Mouse (Mus musculus) heart, embryonic 15.5 days (tissue): ENCODE data around the gene Map2k1. TPM values are rescaled to one million over a fixed set of nuclear protein-coding genes. Genes with fewer than 3 reads are reported as not detected.
"Not testable (repeated sequence)": the region's sequence is repeated elsewhere in the genome, so short reads cannot be mapped to it uniquely, and the experiment has no call there.

ENCODE experiments used
- ATAC-seq: fragments of 200-750 bp; cut with Nextera tagmentation; replicated peaks from 2 replicates; pipeline ENCODE4 v1.8.0; 2017; ENCODE audit warnings: low read depth, moderate TSS enrichment; ENCODE audit not compliant: insufficient number of reproducible peaks, insufficient read depth, low FRiP score
- H3K27ac ChIP-seq: fragments of 300-500 bp; sonication (generic); 2 replicates; pipeline ENCODE4 v1.5.1; 2015; ENCODE audit warnings: mild to moderate bottlenecking, inconsistent platforms
- H3K27me3 ChIP-seq: fragments of 300-500 bp; sonication (generic); 2 replicates; pipeline ENCODE4 v1.6.1; 2015; ENCODE audit warnings: inconsistent platforms
- H3K36me3 ChIP-seq: fragments of 300-500 bp; sonication (generic); 2 replicates; pipeline ENCODE4 v1.6.1; 2015; ENCODE audit warnings: mild to moderate bottlenecking, inconsistent platforms
- H3K4me1 ChIP-seq: fragments of 300-500 bp; sonication (generic); replicated peaks from 2 replicates; pipeline ENCODE4 v1.6.1; 2015; ENCODE audit warnings: inconsistent platforms
- H3K4me2 ChIP-seq: fragments of 300-500 bp; sonication (generic); 2 replicates; pipeline ENCODE4 v1.6.1; 2015; ENCODE audit warnings: inconsistent platforms, mild to moderate bottlenecking, moderate library complexity
- H3K4me3 ChIP-seq: fragments of 300-500 bp; sonication (generic); 2 replicates; pipeline ENCODE4 v1.5.1; 2015; ENCODE audit warnings: mild to moderate bottlenecking, inconsistent platforms
- H3K9ac ChIP-seq: fragments of 300-500 bp; sonication (generic); 2 replicates; pipeline ENCODE4 v1.6.1; 2015; ENCODE audit warnings: mild to moderate bottlenecking, inconsistent platforms
- H3K9me3 ChIP-seq: fragments of 300-500 bp; sonication (generic); replicated peaks from 2 replicates; pipeline ENCODE4 v1.6.1; 2016; ENCODE audit warnings: inconsistent platforms
- whole genome bisulfite sequencing: fragments of 180-500 bp; shearing (Covaris S2); methylation state at CpG from one replicate; pipeline ENCODE4 v1.1.7; 2015; ENCODE audit warnings: mixed read lengths; 5-methylcytosine and 5-hydroxymethylcytosine counted together
- polyA plus RNA-seq: library from polyadenylated mRNA; unstranded; fragments of >200 nt; fragmentation: Nextera tagmentation; extraction: Ambion mirVana; gene quantifications from 2 replicates; pipeline ENCODE4 v1.2.1, GENCODE M21; 2015

Gene Map2k1
- polyA plus RNA-seq, 1 experiment from 2014 or later, result 78.3 TPM

DNA sequence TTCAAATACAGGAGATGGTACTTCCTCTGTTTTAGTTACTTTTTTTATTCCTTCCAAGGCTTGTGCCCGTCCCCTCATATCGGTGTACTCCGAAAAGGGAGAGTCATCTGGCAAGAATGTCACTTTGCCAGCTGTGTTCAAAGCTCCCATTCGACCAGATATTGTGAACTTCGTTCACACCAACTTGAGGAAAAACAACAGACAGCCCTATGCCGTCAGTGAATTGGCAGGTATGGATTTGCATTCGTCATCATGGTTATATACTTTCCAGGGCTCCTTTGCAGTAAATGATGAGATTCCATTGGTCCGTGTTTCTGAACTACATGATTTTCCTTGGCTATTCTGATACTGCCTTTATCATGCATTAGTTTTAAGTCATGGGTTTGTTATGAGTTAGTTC is 78.7 kb downstream of the Map2k1 start:
- Histone ChIP-seq H3K27ac (no peak overlapping the region), H3K4me1 (peaks cover 18% of the 10 kb centered on the region), H3K9me3 (no peaks in the 10 kb centered on the region), H3K27me3 (no peaks in the 10 kb centered on the region), H3K4me2 (peak overlapping the region; percentile 86), H3K36me3 (peaks cover 40% of the 10 kb centered on the region), H3K9ac (no peak overlapping the region), H3K4me3 (peak overlapping the region; percentile 99)
- 59% methylated on average over 8 of the region's 8 CpGs for WGBS
- ATAC-seq, result no peak

DNA sequence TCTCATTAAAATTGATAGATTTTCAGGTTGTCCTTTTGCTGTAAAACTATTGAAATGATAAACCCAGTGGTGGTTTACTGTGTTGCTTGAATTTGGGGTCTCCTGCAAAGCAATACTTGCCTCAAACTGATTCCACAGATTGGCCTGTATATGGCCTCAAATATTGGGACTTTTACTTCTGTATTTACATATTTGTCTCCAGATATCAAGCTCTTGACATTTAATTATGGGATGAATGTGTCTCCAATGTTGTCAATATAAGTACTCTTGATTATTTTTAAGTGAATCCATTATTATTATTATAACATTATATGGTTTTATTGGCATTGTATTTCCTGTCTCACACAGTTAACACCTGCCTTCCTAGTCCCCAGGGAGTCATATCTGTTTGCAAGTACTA is 79.1 kb downstream of the Map2k1 start:
- H3K4me3 ChIP-seq, result peak overlapping the region; percentile 99
- H3K4me2 ChIP-seq, result peak overlapping the region; percentile 86
- peaks cover 16% of the 10 kb centered on the region for H3K4me1 ChIP-seq
- H3K9ac ChIP-seq, result peak overlapping the region; percentile 88; the same call in 1 of the 2 replicates
- H3K9me3 ChIP-seq, result no peaks in the 10 kb centered on the region
- H3K27ac ChIP-seq, result no peak overlapping the region
- peaks cover 40% of the 10 kb centered on the region for H3K36me3 ChIP-seq
- no peaks in the 10 kb centered on the region for H3K27me3 ChIP-seq
- ATAC-seq, result no peak

DNA sequence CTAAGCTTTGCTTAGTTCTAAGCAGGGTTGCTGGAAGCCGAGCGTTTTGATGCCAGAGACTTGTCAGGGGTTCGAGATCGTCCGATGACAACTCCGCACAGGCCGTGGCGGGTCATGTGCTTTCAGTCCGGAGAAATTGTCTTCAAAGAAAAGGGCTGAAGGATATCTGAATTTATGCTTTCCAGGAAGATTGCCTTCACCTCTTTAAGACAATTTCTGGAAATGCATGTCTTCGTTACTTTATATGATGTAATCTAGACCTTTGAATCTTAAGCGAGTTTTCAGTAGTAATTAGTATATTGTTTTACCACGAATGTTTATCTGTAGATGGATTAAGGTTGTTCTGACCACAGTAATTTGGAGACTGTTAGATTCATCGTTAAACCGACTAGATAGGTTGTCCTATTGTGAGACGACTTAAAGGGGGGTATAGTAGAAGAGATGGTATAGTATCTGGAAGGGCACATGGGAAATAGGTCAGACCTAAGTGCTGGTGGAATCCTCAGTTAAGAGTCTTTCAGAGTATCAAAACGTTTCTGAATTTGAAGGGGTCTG is 79.7 kb downstream of the Map2k1 start:
- H3K27ac ChIP-seq, result peak overlapping the region; percentile 95
- peaks cover 16% of the 10 kb centered on the region for H3K4me1 ChIP-seq
- H3K9me3 ChIP-seq, result no peaks in the 10 kb centered on the region
- under 1% methylated on average over 16 of the region's 16 CpGs for WGBS
- no peak for ATAC-seq
- H3K4me3 ChIP-seq, result peak overlapping the region; percentile 99
- H3K27me3 ChIP-seq, result no peaks in the 10 kb centered on the region
- H3K9ac ChIP-seq, result peak overlapping the region; percentile 88
- H3K36me3 ChIP-seq, result peaks cover 40% of the 10 kb centered on the region
- peak overlapping the region; percentile 86 for H3K4me2 ChIP-seq

DNA sequence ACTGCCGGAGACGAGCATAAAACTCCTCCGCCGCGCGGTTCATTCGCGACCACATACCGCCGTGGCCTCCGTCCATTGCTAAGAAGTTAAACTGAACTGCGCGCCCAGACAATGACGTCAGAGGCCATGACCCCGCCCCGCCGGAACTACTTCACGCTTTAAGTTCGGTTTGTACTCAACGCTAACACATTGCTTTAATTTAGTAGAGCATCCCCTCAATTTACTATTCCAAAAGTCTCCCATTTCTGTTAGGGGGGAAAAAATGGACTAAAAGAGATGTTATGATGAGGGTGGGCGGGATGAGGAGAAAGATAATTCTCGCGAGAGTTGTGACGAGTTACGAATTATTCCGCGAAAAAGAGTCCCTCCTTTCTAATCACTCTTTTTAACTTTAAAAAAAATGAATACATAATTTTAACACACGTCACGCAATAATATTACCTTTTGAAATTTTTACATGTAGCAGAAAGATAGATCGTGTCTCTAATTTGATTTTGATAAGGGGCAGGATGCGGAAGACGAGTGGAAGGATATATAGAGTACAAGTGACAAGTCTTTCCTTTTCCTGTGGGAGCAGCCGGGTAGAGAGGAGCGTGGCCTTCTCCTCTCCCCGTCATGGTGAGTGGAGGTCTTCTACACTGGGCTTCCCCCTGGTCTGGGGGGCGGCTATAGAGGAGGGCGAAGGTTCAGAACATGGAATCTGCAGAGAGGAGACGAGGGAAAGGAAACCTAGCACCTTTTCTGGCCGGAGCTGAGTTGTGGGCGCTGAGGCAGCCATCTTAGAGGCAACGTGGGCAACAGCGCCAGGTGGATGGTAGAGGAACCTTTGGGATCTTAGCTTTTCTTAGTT is 80.4 kb downstream of the Map2k1 start, which contains the start of the genes Zwilch and Rpl4:
Gene Zwilch, minus strand, starts transcription at position 289 of the 850 bp plus-strand sequence.
Gene Rpl4, plus strand, starts transcription at position 560 of the 850 bp plus-strand sequence.
- no peaks in the 10 kb centered on the region for H3K9me3 ChIP-seq
- no peaks in the 10 kb centered on the region for H3K27me3 ChIP-seq
- under 1% methylated on average over 42 of the region's 42 CpGs for WGBS
- H3K4me3 ChIP-seq, result peak within 1 kb of the TSS; percentile 99
- peaks cover 16% of the 10 kb centered on the region for H3K4me1 ChIP-seq
- H3K9ac ChIP-seq, result peak within 1 kb of the TSS; percentile 88
- peak within 1 kb of the TSS; percentile 95 for H3K27ac ChIP-seq
- peak; percentile 84 for ATAC-seq
- H3K36me3 ChIP-seq, result peaks cover 34% of the 10 kb centered on the region
- peak within 1 kb of the TSS; percentile 86 for H3K4me2 ChIP-seq

DNA sequence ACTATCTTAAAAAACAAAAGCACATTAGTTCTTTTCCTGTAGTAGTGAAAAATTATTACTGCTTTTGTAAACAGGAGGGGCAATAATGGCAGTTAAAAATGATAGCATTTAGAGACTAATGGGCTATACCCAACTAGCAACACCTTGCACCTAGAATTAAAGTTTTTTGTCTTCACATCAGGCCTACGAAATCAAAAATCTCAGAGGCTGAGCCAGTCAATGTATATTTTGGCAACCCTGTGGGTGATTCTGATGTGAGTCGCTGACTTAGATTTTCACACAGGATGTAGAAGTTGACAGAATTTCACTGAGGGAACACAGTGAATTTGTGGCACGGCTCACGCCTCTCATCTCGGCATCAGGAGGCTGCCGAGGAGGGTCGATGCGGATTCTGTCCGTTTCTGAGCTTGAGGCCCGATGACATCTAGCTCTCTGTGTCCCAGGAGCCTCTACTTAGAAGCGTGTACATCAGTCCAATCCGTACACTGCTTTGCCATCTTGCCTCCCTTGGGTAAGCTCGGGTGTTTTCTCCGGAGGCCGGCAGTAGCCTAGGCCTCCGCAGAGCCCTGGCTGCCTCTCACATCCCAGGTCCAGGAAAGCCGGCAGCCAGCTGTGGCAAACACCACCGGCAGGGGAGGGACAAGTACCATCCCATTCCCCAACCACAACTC is 81.2 kb downstream of the Map2k1 start:
- H3K9ac ChIP-seq, result peak overlapping the region; percentile 88
- H3K4me3 ChIP-seq, result peak overlapping the region; percentile 99
- ATAC-seq, result no peak; the same call in 1 of the 2 replicates
- peak overlapping the region; percentile 95 for H3K27ac ChIP-seq
- H3K9me3 ChIP-seq, result no peaks in the 10 kb centered on the region
- WGBS, result 1% methylated on average over 18 of the region's 18 CpGs
- peaks cover 16% of the 10 kb centered on the region for H3K4me1 ChIP-seq
- peaks cover 27% of the 10 kb centered on the region for H3K36me3 ChIP-seq
- H3K4me2 ChIP-seq, result peak overlapping the region; percentile 86
- no peaks in the 10 kb centered on the region for H3K27me3 ChIP-seq

DNA sequence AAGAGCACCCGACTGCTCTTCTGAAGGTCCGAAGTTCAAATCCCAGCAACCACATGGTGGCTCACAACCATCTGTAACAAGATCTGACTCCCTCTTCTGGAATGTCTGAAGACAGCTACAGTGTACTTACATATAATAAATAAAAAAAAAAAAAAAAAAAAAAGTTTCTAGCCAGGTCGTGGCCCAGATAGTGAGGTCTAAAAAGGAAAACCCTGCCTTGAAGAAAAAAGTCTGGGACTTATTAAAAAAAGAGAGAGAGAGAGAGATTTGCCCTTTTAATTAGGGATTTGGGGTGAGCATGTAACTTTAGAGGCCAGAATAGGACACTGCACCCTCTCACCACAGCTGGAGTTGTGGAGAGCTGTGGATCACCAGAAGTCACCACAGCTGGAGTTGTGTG is 83.5 kb downstream of the Map2k1 start:
- H3K36me3 ChIP-seq, H3K27me3 ChIP-seq, H3K4me3 ChIP-seq, H3K27ac ChIP-seq, ATAC-seq, H3K9me3 ChIP-seq, H3K4me2 ChIP-seq, H3K9ac ChIP-seq: not testable (repeated sequence)
- WGBS, result 88% methylated on average over 3 of the region's 3 CpGs
- peaks cover 16% of the 10 kb centered on the region for H3K4me1 ChIP-seq

DNA sequence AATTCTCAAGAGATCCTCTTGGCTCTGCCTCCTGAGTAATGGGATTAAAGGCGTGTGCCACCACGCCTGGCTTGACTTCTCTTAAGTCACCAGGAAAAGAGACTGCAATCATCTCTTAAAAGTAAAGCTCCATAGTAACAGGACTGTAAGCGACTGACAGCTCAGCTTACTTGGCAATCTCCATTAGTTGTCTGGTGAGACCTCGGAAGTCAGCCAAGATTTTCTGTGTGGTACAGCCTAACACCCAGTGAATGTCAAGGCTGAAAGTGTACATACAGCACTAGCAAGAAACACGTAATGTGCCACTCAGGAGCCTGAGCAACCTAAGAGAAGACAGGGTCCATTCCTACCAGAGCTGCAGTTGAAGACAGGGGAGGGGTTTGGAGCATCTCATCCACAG is 93.0 kb downstream of the Map2k1 start:
- Histone ChIP-seq H3K9me3 (no peaks in the 10 kb centered on the region), H3K27ac (no peak overlapping the region), H3K4me1 (no peaks in the 10 kb centered on the region), H3K4me2 (no peak overlapping the region), H3K4me3 (no peak overlapping the region), H3K9ac (no peak overlapping the region), H3K36me3 (peaks cover 67% of the 10 kb centered on the region), H3K27me3 (no peaks in the 10 kb centered on the region)
- 85% methylated on average over 5 of the region's 5 CpGs for WGBS
- no peak for ATAC-seq

DNA sequence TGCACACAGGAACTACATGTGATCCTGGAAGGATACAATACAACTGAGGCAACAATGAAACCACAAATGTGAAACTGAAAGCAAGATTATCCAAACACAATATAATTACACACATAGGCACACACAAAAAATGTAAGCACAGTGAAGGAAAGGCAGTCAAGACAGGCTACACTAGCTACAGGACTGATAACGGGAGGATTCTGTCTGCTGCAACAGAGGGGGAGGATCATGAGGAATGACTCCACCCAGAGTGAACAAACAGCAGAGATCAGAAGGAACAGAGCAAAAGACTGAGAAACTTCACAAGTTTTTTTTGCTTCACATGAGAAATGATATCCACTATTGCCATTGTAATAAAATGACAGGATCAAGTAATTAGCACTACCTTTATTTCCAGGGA is 96.8 kb downstream of the Map2k1 start:
- Histone ChIP-seq H3K36me3 (peaks cover 65% of the 10 kb centered on the region), H3K4me2 (no peak overlapping the region), H3K27ac (no peak overlapping the region), H3K9me3 (no peaks in the 10 kb centered on the region), H3K4me3 (no peak overlapping the region), H3K4me1 (no peaks in the 10 kb centered on the region), H3K27me3 (no peaks in the 10 kb centered on the region), H3K9ac (no peak overlapping the region)
- 74% methylated on average over 1 of the region's 1 CpGs for WGBS
- ATAC-seq, result no peak

DNA sequence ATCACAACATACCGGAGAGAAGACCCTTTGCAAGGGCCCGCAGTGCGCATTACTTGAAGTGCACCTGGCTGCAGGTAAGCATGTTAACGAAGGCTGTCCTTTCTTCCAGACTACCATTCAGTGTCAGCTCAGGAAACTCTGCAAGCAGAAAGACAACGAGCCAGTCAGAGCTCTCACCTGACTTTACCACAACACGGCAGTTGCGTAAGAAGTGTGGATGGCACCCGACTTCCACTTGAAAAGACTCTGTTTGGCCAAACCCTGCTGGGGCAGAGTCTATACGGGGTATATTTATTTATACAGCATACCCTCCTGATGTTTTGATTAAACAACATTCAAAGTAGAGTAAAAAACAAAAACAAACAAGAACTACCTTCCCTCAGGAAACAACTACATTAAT is 113.6 kb downstream of the Map2k1 start:
- H3K27ac ChIP-seq, result no peak overlapping the region
- H3K27me3 ChIP-seq, result no peaks in the 10 kb centered on the region
- H3K9ac ChIP-seq, result no peak overlapping the region
- WGBS, result 89% methylated on average over 9 of the region's 9 CpGs
- peaks cover 38% of the 10 kb centered on the region for H3K36me3 ChIP-seq
- no peak for ATAC-seq
- H3K4me3 ChIP-seq, result no peak overlapping the region
- H3K4me2 ChIP-seq, result no peak overlapping the region
- H3K4me1 ChIP-seq, result no peaks in the 10 kb centered on the region
- no peaks in the 10 kb centered on the region for H3K9me3 ChIP-seq

DNA sequence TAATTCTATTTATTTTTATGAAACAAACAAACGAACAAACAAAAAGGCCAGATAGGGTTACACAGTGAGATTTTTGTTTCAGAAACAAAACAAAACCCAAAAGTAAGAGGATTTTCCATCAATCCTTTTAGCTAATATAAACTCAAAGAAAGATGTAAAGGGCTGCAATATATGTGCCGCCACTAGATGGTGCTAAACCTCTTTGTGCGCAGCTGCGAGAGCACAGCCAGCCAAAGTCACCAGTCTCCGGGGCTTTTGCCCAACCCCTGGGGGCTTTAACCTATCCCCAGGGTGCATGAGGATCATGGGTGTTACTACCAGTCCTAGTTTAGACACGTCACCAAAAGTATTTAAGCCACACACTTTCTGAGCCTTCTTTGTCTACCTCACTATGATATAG is 114.5 kb downstream of the Map2k1 start:
- not testable (repeated sequence) for H3K4me1 ChIP-seq, H3K27ac ChIP-seq, H3K4me3 ChIP-seq, H3K27me3 ChIP-seq, H3K9ac ChIP-seq, H3K4me2 ChIP-seq, ATAC-seq, H3K9me3 ChIP-seq
- 5% methylated on average over 6 of the region's 6 CpGs for WGBS
- peaks cover 36% of the 10 kb centered on the region for H3K36me3 ChIP-seq
